Mouse (Mus musculus): ENCODE data around the gene Sept8.

Sept8 gene

DNA sequence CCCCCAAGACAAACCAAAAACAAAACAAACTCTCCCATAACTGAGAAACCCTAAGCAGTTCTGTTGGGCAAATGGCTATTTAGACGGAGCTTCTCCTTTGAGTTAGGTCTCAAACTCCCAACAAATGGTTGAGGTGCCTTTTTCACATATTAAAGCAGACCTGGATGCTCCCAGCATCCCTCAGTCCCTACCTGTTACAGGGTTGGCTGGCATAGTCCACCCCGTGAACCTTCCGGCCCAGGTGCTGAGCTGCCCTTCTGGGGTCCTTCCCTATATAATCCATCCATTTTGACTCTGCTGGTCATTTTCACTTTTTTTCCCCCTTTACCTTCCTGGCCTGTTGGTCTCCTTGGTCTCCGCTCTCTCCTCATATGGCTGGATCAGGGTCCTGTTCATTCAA is 47.6 kb downstream of the Sept8 start:
- no peak for DNase-seq (ENCODE audit: extremely low spot score, low read depth, low spot score)

- DNase-seq (ENCODE audit: extremely low spot score, low read depth, low spot score) = peak; percentile 91
Observed at GRCm38 (mm10) chr11:53567224-53568014, 48.4 kb downstream of the Sept8 start, which contains the start of gene Kif3a. Kif3a (plus strand) TSS chr11:53567379.

- no peak for DNase-seq (ENCODE audit: extremely low spot score, low read depth, low spot score)
Observed at GRCm38 (mm10) chr11:53580562-53580961, 61.5 kb downstream of the Sept8 start.

- DNase-seq (ENCODE audit: extremely low spot score, low read depth, low spot score) = no peak
Observed at GRCm38 (mm10) chr11:53583151-53583550, 64.1 kb downstream of the Sept8 start.

- DNase-seq (ENCODE audit: extremely low spot score, low read depth, low spot score) = no peak
Observed at GRCm38 (mm10) chr11:53584849-53585248, 65.8 kb downstream of the Sept8 start.

GRCm38 (mm10) chr11:53585510-53585909 is 66.5 kb downstream of the Sept8 start:
- no peak for DNase-seq (ENCODE audit: extremely low spot score, low read depth, low spot score)

DNA sequence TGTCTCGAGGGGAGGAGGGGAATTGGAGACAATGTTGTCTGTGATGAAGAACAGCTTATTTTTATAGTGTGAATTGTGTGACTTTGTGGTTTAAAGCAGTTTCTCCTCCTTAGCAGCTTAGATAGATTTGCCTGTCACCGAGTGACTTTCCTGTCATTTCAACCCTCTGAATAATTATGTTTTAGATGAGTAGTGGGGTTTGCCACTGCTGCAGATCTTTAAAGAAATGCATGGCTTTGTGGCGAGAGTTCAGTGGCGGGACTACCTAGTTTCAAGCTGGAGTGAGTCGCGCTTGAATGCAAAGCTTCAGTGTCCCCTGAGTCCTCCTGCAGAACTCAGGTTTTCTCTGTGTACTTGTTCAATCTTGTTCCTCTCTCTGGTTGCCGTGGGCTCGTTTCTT is 69.2 kb downstream of the Sept8 start:
- no peak for DNase-seq (ENCODE audit: extremely low spot score, low read depth, low spot score)

GRCm38 (mm10) chr11:53590368-53590768 is 71.3 kb downstream of the Sept8 start:
- DNase-seq (ENCODE audit: extremely low spot score, low read depth, low spot score) = no peak

GRCm38 (mm10) chr11:53591116-53591515 is 72.1 kb downstream of the Sept8 start:
- DNase-seq (ENCODE audit: extremely low spot score, low read depth, low spot score) = no peak
